Mouse (Mus musculus) forebrain, postnatal 0 days (tissue): Measurements from ENCODE around the gene Olfm2. TPM values are rescaled to one million over a fixed set of nuclear protein-coding genes. Genes with fewer than 3 reads are reported as not detected.

Experiments used
- ATAC-seq: fragments of 200-750 bp; cut with Nextera tagmentation; 2 replicates; pipeline ENCODE4 v1.8.0; 2017; ENCODE audit warnings: mild to moderate bottlenecking, moderate library complexity
- DNase-seq: peaks from one replicate; pipeline ENCODE4 v3.0.0-alpha.2; 2015
- H3K27ac ChIP-seq: fragments of 300-500 bp; sonication (generic); 2 replicates; pipeline ENCODE4 v1.5.1; 2014; ENCODE audit warnings: low read depth, mild to moderate bottlenecking, antibody characterized with exemption, low read length, moderate library complexity, mixed read lengths
- H3K27me3 ChIP-seq: fragments of 300-500 bp; sonication (generic); 2 replicates; pipeline ENCODE4 v1.6.1; 2014; ENCODE audit warnings: mild to moderate bottlenecking, low read length, mixed read lengths; ENCODE audit not compliant: insufficient read depth
- H3K36me3 ChIP-seq: fragments of 300-500 bp; sonication (generic); 2 replicates; pipeline ENCODE4 v1.6.1; 2014; ENCODE audit warnings: mild to moderate bottlenecking, moderate library complexity; ENCODE audit not compliant: insufficient read depth
- H3K4me1 ChIP-seq: fragments of 300-500 bp; sonication (generic); 2 replicates; pipeline ENCODE4 v1.6.1; 2014; ENCODE audit warnings: antibody characterized with exemption; ENCODE audit not compliant: insufficient read depth
- H3K4me2 ChIP-seq: fragments of 300-500 bp; sonication (generic); 2 replicates; pipeline ENCODE4 v1.6.1; 2014; ENCODE audit warnings: low read depth, mild to moderate bottlenecking, moderate library complexity
- H3K4me3 ChIP-seq: fragments of 300-500 bp; sonication (generic); 2 replicates; pipeline ENCODE4 v1.5.1; 2014; ENCODE audit warnings: low read depth, low read length, mixed read lengths
- H3K9ac ChIP-seq: fragments of 300-500 bp; sonication (generic); 2 replicates; pipeline ENCODE4 v1.6.1; 2014; ENCODE audit warnings: mild to moderate bottlenecking
- H3K9me3 ChIP-seq: fragments of 300-500 bp; sonication (generic); 2 replicates; pipeline ENCODE4 v1.6.1; 2016; ENCODE audit warnings: low read length
- CTCF ChIP-seq: sonication (generic); IDR thresholded peaks from 2 replicates; pipeline ENCODE4 v1.5.1; 2016; ENCODE audit warnings: antibody characterized with exemption, control low read depth, low read depth
- WGBS: fragments of 180-500 bp; shearing (Covaris S2); extraction: QIAGEN DNeasy Blood & Tissue Kit; methylation state at CpG from one replicate; pipeline ENCODE4 v1.1.7; 2014; 5-methylcytosine and 5-hydroxymethylcytosine counted together
- polyA plus RNA-seq: library from polyadenylated mRNA; unstranded; fragments of >200 nt; fragmentation: Nextera tagmentation; extraction: Ambion mirVana; gene quantifications from 2 replicates; pipeline ENCODE4 v1.2.1, GENCODE M21; 2015
- total RNA-seq: library from RNA; depleted of rRNA; stranded (reverse); fragments of >200 nt; gene quantifications from 2 replicates; pipeline ENCODE4 v1.2.3, GENCODE M21; 2014; rRNA removed

The Olfm2 gene
- total RNA-seq (251 and 263 TPM in 2 replicates), polyA plus RNA-seq (210 and 249 TPM in 2 replicates)

DNA sequence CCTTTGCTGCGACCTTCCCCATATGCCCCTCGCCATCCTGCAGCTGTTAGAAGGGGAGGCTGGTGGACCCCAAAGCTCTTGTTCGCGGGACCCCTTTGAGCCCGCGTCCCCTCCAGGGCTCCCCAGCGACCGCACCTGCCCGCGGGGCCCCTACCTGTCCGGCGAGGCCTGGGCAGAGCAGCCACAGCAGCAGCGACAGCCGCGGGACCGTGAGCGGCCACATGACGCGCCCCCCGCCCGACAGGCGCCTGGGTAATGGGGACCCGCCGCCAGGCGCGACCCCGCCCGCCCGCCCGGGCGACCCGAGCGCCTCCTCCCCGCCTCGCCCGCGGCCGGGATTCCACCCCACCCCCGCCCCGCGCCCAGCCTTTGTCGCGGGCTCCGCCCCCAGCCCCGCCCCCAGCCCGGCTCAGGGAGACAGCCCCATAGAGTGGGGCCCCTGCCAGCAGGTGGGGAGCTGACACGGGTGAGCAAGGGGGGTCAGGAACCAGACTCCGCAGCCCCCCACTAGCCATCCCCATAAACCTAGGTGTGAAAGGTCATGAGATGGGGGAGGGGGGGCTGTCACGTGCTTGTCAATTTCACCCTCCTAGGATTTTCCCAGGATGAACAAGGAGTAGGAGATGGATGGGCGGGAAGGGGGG is at the start of gene Olfm2:
TSS of gene Olfm2 (minus strand) at position 333 of the 644 bp plus-strand sequence.
- Histone ChIP-seq H3K9ac (peak within 1 kb of the TSS; percentile 91), H3K27me3 (no peaks in the 10 kb centered on the region), H3K4me1 (no peaks in the 10 kb centered on the region), H3K4me3 (peak within 1 kb of the TSS; percentile 84), H3K4me2 (peak within 1 kb of the TSS; percentile 66), H3K36me3 (0 out of 2 replicates have a peak, but pooled peaks cover 3% of the 10 kb centered on the region), H3K27ac (peak within 1 kb of the TSS; percentile 67), H3K9me3 (no peaks in the 10 kb centered on the region)
- under 1% methylated on average over 40 of the region's 50 CpGs for WGBS
- TF ChIP-seq CTCF, result no peak
- peak; percentile 67 for DNase-seq
- ATAC-seq, result peak; percentile 69

DNA sequence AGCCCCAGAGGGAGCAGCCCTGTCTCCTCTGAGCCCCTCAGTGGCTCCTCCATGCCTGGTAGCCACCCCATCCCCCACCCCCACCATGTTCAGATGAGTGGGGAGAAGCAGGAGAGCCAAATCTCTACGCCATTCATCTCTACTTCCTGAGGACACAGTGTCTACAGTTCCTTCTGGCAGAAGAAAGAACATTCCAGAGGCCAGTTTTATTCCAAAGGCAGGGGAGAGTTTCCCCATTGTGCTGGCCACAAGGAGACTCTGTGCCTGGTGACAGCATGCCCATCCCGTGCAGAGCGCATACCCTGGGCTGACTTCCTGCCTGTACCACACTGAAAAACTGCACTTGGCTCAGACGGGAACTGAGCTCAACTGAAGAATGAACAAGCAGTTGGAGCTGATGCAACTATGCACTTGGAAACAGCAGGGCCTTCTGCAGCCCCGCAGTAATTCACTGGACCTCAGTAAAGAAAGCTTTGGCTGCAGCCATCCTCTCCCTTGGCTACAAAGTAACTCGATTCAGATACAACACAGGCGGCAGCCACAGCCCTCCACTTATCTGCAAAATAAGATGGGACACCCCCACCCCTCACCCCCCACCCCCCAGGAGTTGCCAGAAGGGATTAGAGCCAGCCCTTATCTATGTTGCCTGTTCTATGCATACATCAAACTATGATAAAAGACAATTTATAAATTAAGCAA is 48.1 kb upstream of the Olfm2 start:
- Histone ChIP-seq H3K27me3 (no peaks in the 10 kb centered on the region), H3K4me3 (no peak overlapping the region), H3K27ac (no peak overlapping the region), H3K9me3 (no peaks in the 10 kb centered on the region), H3K4me1 (no peaks in the 10 kb centered on the region), H3K9ac (no peak overlapping the region), H3K36me3 (no peaks in the 10 kb centered on the region), H3K4me2 (no peak overlapping the region)
- no peak for TF ChIP-seq CTCF
- DNase-seq (peak; percentile 64), ATAC-seq (peak; percentile 96)
- WGBS, result 22% methylated on average over 7 of the region's 7 CpGs

DNA sequence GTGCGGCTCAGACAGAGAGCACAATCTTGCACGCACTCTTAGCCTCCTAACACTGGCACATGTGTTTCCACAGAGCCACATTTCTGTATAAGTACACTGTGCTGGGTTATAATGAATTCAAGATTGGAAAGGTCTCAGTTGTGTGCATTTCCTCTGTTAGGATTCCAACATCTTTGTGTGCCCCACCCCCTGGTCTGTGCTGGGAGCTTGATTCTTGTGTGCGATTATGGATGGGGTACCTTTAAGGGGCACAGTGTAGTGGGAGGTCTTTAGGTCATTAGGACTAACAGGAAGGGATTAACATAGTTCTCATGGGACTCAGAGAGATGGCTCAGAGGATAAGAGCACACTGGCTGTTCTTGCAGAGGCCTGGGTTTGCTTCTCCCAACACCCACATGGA is 44.2 kb upstream of the Olfm2 start:
- ATAC-seq (no peak), DNase-seq (no peak)
- Histone ChIP-seq H3K27me3 (no peaks in the 10 kb centered on the region), H3K4me1 (no peaks in the 10 kb centered on the region), H3K27ac (no peak overlapping the region), H3K4me2 (no peak overlapping the region), H3K9me3 (no peaks in the 10 kb centered on the region), H3K36me3 (no peaks in the 10 kb centered on the region), H3K9ac (no peak overlapping the region), H3K4me3 (no peak overlapping the region)
- WGBS, result 47% methylated on average over 3 of the region's 3 CpGs
- TF ChIP-seq CTCF, result no peak

DNA sequence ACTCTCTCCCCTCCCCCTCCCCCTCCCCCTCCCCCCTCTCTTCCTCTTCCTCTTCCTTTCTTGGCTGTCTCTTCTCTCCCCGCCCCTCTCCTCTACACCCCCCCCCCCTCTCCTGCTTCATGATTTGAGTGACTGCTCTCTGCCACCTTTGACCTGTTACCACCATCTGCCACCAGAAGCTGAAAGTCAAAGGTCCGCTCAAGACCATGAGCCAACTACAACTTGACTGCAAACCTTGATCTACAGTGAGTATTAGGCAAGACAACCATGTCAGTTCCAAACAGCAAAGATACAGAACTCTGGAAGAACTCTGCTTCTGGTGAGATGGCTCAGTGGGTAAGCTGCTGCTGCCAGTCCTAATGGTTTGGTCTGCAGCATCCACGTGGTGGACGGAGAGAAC is 43.5 kb upstream of the Olfm2 start:
- Histone ChIP-seq H3K27ac (no peak overlapping the region), H3K4me1 (no peaks in the 10 kb centered on the region), H3K4me2 (no peak overlapping the region), H3K27me3 (no peaks in the 10 kb centered on the region), H3K36me3 (no peaks in the 10 kb centered on the region), H3K9me3 (no peaks in the 10 kb centered on the region), H3K4me3 (no peak overlapping the region), H3K9ac (no peak overlapping the region)
- DNase-seq, result no peak
- no peak for ATAC-seq
- TF ChIP-seq CTCF, result no peak
- 80% methylated on average over 3 of the region's 4 CpGs for WGBS

DNA sequence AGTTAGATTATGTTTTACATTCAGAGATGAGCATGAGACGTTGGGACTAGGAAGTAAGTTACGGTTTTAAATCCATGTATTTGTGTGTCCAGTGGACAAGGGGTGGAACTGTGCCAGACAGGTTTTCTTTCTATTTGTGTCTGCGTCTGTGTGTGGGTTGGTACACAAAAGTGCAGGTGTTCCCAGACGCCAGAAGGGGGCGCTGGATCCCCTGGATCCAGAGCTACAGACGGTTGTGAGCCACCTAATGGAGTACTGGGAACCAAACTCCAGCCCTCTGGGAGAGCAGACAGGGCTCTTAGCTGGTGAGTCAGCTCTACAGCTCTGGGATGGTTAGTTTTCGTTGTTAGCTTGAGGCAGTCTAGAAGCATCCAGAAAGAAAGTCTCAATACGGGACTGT is 41.8 kb upstream of the Olfm2 start:
- H3K4me1 ChIP-seq, result no peaks in the 10 kb centered on the region
- no peak for ATAC-seq

DNA sequence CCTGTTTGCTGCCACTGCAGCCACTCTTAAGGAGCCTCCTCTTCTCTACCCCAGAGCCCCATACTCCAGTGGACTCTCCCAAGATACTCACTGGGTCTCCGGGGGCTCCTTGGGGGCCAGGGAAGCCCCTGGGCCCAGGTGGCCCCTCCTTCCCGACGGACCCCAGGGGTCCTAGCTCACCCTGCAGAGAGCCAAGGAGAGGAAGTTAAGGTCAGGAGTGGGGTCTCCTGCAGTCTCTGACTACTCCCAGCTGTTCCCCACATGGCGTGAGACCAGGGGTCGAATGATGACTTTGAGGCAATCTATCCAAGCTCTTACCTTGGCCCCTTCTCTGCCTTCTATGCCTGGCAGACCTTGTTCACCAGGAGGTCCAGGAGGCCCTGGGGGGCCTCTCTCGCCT is 38.9 kb upstream of the Olfm2 start:
- Histone ChIP-seq H3K4me3 (no peak overlapping the region), H3K9me3 (peaks cover 7% of the 10 kb centered on the region; the same call in 1 of the 2 replicates), H3K36me3 (no peaks in the 10 kb centered on the region), H3K9ac (no peak overlapping the region), H3K27ac (no peak overlapping the region), H3K4me1 (no peaks in the 10 kb centered on the region), H3K27me3 (no peaks in the 10 kb centered on the region), H3K4me2 (no peak overlapping the region)
- 92% methylated on average over 6 of the region's 6 CpGs for WGBS
- DNase-seq (no peak), ATAC-seq (no peak)
- TF ChIP-seq CTCF, result no peak

More for the DNA sequence above, 41.8 kb upstream of the Olfm2 start:
- no peaks in the 10 kb centered on the region for H3K27me3 ChIP-seq
- H3K9ac ChIP-seq, result no peak overlapping the region
- H3K36me3 ChIP-seq, result no peaks in the 10 kb centered on the region
- DNase-seq, result no peak
- TF ChIP-seq CTCF, result no peak
- no peak overlapping the region for H3K4me3 ChIP-seq
- H3K9me3 ChIP-seq, result peaks cover under 1% of the 10 kb centered on the region; the same call in 1 of the 2 replicates
- no peak overlapping the region for H3K27ac ChIP-seq
- H3K4me2 ChIP-seq, result no peak overlapping the region
- 77% methylated on average over 8 of the region's 8 CpGs for WGBS

DNA sequence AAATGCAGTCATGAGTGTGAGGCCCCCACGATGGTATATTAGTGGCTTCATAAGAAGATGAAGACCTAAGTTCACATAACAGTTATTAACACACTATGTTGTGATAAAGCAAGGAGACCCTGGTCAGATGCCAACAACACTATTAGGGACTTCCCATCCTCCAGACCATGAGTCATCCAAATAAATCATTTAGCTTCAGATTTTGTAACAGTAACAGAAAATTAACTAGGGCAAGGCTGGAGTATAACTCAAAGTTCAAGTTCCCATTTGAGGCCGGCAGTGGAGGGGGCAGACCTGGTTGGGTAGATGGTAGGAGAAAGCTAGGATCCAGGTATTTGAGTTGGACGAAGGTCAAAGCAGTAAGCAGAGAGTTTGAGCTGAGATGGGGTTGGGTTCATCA is 35.1 kb upstream of the Olfm2 start:
- Histone ChIP-seq H3K4me1 (no peaks in the 10 kb centered on the region), H3K36me3 (no peaks in the 10 kb centered on the region)
- ATAC-seq, result no peak

More for the DNA sequence above, 35.1 kb upstream of the Olfm2 start:
- Histone ChIP-seq H3K9ac (no peak overlapping the region), H3K4me2 (no peak overlapping the region), H3K27ac (no peak overlapping the region), H3K4me3 (no peak overlapping the region), H3K27me3 (no peaks in the 10 kb centered on the region), H3K9me3 (peaks cover 7% of the 10 kb centered on the region; the same call in 1 of the 2 replicates)
- 89% methylated on average over 3 of the region's 3 CpGs for WGBS
- DNase-seq, result no peak
- TF ChIP-seq CTCF, result no peak
